Mouse (Mus musculus): ENCODE measurements around the gene Wscd1. TPM values are rescaled to one million over a fixed set of nuclear protein-coding genes. Genes with fewer than 3 reads are reported as not detected.

Gene Wscd1
- polyA plus RNA-seq, 1 experiment from 2014 or later: 58.4 TPM

- WGBS: 87% methylated on average over 7 of the region's 7 CpGs
- H3K36me3 ChIP-seq: peaks cover 16% of the 10 kb centered on the region
- no peaks in the 10 kb centered on the region for H3K9me3 ChIP-seq
- H3K9ac ChIP-seq (replicated peaks): no peak overlapping the region
- H3K4me1 ChIP-seq: peaks cover 22% of the 10 kb centered on the region; the same call in 1 of the 2 replicates
- no peak overlapping the region for H3K27ac ChIP-seq (replicated peaks)
- H3K4me2 ChIP-seq (replicated peaks): no peak overlapping the region
- H3K4me3 ChIP-seq: no peak overlapping the region
- ATAC-seq (replicated peaks): no peak
- no peaks in the 10 kb centered on the region for H3K27me3 ChIP-seq
These were observed 21.4 kb downstream of the Wscd1 start for GRCm38 (mm10) chr11:71771074-71771473.

GRCm38 (mm10) chr11:71772056-71772455, 22.3 kb downstream of the Wscd1 start:
- 44% methylated on average over 6 of the region's 6 CpGs for WGBS
- Histone ChIP-seq H3K4me1 (peaks cover 22% of the 10 kb centered on the region; the same call in 1 of the 2 replicates), H3K9ac (replicated peaks) (no peak overlapping the region), H3K9me3 (no peaks in the 10 kb centered on the region), H3K36me3 (peaks cover 21% of the 10 kb centered on the region), H3K27me3 (no peaks in the 10 kb centered on the region), H3K4me2 (replicated peaks) (no peak overlapping the region), H3K4me3 (no peak overlapping the region), H3K27ac (replicated peaks) (no peak overlapping the region)
- ATAC-seq (replicated peaks): no peak

GRCm38 (mm10) chr11:71772802-71773201, 23.1 kb downstream of the Wscd1 start:
- H3K27me3 ChIP-seq: no peaks in the 10 kb centered on the region
- H3K4me3 ChIP-seq: no peak overlapping the region
- H3K9ac ChIP-seq (replicated peaks): no peak overlapping the region
- peaks cover 21% of the 10 kb centered on the region for H3K36me3 ChIP-seq
- 26% methylated on average over 4 of the region's 4 CpGs for WGBS
- H3K4me1 ChIP-seq: peaks cover 22% of the 10 kb centered on the region; the same call in 1 of the 2 replicates
- H3K4me2 ChIP-seq (replicated peaks): no peak overlapping the region
- H3K9me3 ChIP-seq: no peaks in the 10 kb centered on the region
- no peak overlapping the region for H3K27ac ChIP-seq (replicated peaks)
- ATAC-seq (replicated peaks): no peak

GRCm38 (mm10) chr11:71773986-71774767, 24.5 kb downstream of the Wscd1 start:
- H3K36me3 ChIP-seq: peaks cover 20% of the 10 kb centered on the region
- H3K9me3 ChIP-seq: no peaks in the 10 kb centered on the region
- H3K27ac ChIP-seq (replicated peaks): 0 out of 2 replicates have a peak overlapping the region, but pooled peaks have one; percentile 6
- peaks cover 22% of the 10 kb centered on the region; the same call in 1 of the 2 replicates for H3K4me1 ChIP-seq
- 46% methylated on average over 16 of the region's 16 CpGs for WGBS
- no peak overlapping the region for H3K4me2 ChIP-seq (replicated peaks)
- ATAC-seq (replicated peaks): no peak
- no peak overlapping the region for H3K9ac ChIP-seq (replicated peaks)
- H3K27me3 ChIP-seq: no peaks in the 10 kb centered on the region
- H3K4me3 ChIP-seq: no peak overlapping the region

GRCm38 (mm10) chr11:71775056-71775455, 25.3 kb downstream of the Wscd1 start:
- Histone ChIP-seq H3K9me3 (no peaks in the 10 kb centered on the region), H3K27me3 (no peaks in the 10 kb centered on the region), H3K4me1 (peaks cover 22% of the 10 kb centered on the region), H3K27ac (replicated peaks) (no peak overlapping the region), H3K4me3 (no peak overlapping the region), H3K36me3 (peaks cover 15% of the 10 kb centered on the region), H3K9ac (replicated peaks) (no peak overlapping the region), H3K4me2 (replicated peaks) (no peak overlapping the region)
- 84% methylated on average over 6 of the region's 6 CpGs for WGBS
- ATAC-seq (replicated peaks): no peak

GRCm38 (mm10) chr11:71779642-71780041, 29.9 kb downstream of the Wscd1 start:
- WGBS: 57% methylated on average over 10 of the region's 10 CpGs
- Histone ChIP-seq H3K9ac (replicated peaks) (no peak overlapping the region), H3K9me3 (no peaks in the 10 kb centered on the region), H3K4me1 (no peaks in the 10 kb centered on the region; the same call in 1 of the 2 replicates), H3K4me2 (replicated peaks) (no peak overlapping the region), H3K27ac (replicated peaks) (0 out of 2 replicates have a peak overlapping the region, but pooled peaks have one; percentile 3), H3K27me3 (no peaks in the 10 kb centered on the region), H3K36me3 (peaks cover 10% of the 10 kb centered on the region; the same call in 1 of the 2 replicates), H3K4me3 (no peak overlapping the region)
- 0 out of 2 replicates have a peak, but pooled peaks have one; percentile 35 for ATAC-seq (replicated peaks)

GRCm38 (mm10) chr11:71781737-71782354, 32.1 kb downstream of the Wscd1 start:
- peaks cover 11% of the 10 kb centered on the region; the same call in 1 of the 2 replicates for H3K36me3 ChIP-seq
- H3K9me3 ChIP-seq: no peaks in the 10 kb centered on the region
- H3K4me3 ChIP-seq: no peak overlapping the region
- H3K27ac ChIP-seq (replicated peaks): no peak overlapping the region
- no peak overlapping the region for H3K4me2 ChIP-seq (replicated peaks)
- no peaks in the 10 kb centered on the region for H3K27me3 ChIP-seq
- H3K4me1 ChIP-seq: no peaks in the 10 kb centered on the region; the same call in 1 of the 2 replicates
- 89% methylated on average over 13 of the region's 13 CpGs for WGBS
- H3K9ac ChIP-seq (replicated peaks): no peak overlapping the region
- ATAC-seq (replicated peaks): 0 out of 2 replicates have a peak, but pooled peaks have one; percentile 29

GRCm38 (mm10) chr11:71785499-71785898, 35.8 kb downstream of the Wscd1 start:
- Histone ChIP-seq H3K4me1 (no peaks in the 10 kb centered on the region), H3K4me2 (replicated peaks) (no peak overlapping the region), H3K27me3 (no peaks in the 10 kb centered on the region), H3K27ac (replicated peaks) (no peak overlapping the region), H3K4me3 (no peak overlapping the region), H3K36me3 (peaks cover 27% of the 10 kb centered on the region), H3K9me3 (no peaks in the 10 kb centered on the region), H3K9ac (replicated peaks) (no peak overlapping the region)
- ATAC-seq (replicated peaks): no peak
- 86% methylated on average over 4 of the region's 4 CpGs for WGBS

- no peak overlapping the region for H3K9ac ChIP-seq (replicated peaks)
- H3K27me3 ChIP-seq: no peaks in the 10 kb centered on the region
- 88% methylated on average over 4 of the region's 4 CpGs for WGBS
- H3K27ac ChIP-seq (replicated peaks): no peak overlapping the region
- no peaks in the 10 kb centered on the region for H3K4me1 ChIP-seq
- no peaks in the 10 kb centered on the region for H3K9me3 ChIP-seq
- ATAC-seq (replicated peaks): no peak
- no peak overlapping the region for H3K4me3 ChIP-seq
- H3K36me3 ChIP-seq: peaks cover 27% of the 10 kb centered on the region
- H3K4me2 ChIP-seq (replicated peaks): no peak overlapping the region
These were observed 38.5 kb downstream of the Wscd1 start for GRCm38 (mm10) chr11:71788209-71788608.

- Histone ChIP-seq H3K27me3 (no peaks in the 10 kb centered on the region), H3K36me3 (peaks cover 23% of the 10 kb centered on the region), H3K4me3 (no peak overlapping the region), H3K9ac (replicated peaks) (no peak overlapping the region), H3K9me3 (no peaks in the 10 kb centered on the region), H3K27ac (replicated peaks) (no peak overlapping the region), H3K4me2 (replicated peaks) (no peak overlapping the region), H3K4me1 (peaks cover 2% of the 10 kb centered on the region; the same call in 1 of the 2 replicates)
- WGBS: 75% methylated on average over 3 of the region's 3 CpGs
- ATAC-seq (replicated peaks): no peak
These were observed 40.5 kb downstream of the Wscd1 start for GRCm38 (mm10) chr11:71790227-71790626.

GRCm38 (mm10) chr11:71799206-71799605, 49.5 kb downstream of the Wscd1 start:
- no peak overlapping the region for H3K9ac ChIP-seq (replicated peaks)
- no peaks in the 10 kb centered on the region for H3K9me3 ChIP-seq
- H3K27ac ChIP-seq (replicated peaks): no peak overlapping the region
- WGBS: 74% methylated on average over 4 of the region's 4 CpGs
- no peaks in the 10 kb centered on the region for H3K27me3 ChIP-seq
- no peak for ATAC-seq (replicated peaks)
- H3K4me3 ChIP-seq: no peak overlapping the region
- H3K36me3 ChIP-seq: no peaks in the 10 kb centered on the region
- H3K4me2 ChIP-seq (replicated peaks): no peak overlapping the region
- H3K4me1 ChIP-seq: peaks cover under 1% of the 10 kb centered on the region; the same call in 1 of the 2 replicates

- H3K4me1 ChIP-seq: no peaks in the 10 kb centered on the region
- ATAC-seq (replicated peaks): no peak
- no peaks in the 10 kb centered on the region for H3K36me3 ChIP-seq
- H3K9ac ChIP-seq (replicated peaks): no peak overlapping the region
- WGBS: 87% methylated on average over 2 of the region's 2 CpGs
- H3K4me3 ChIP-seq: no peak overlapping the region
- no peak overlapping the region for H3K27ac ChIP-seq (replicated peaks)
- no peak overlapping the region for H3K4me2 ChIP-seq (replicated peaks)
- H3K27me3 ChIP-seq: no peaks in the 10 kb centered on the region
- no peaks in the 10 kb centered on the region for H3K9me3 ChIP-seq
These were observed 58.8 kb downstream of the Wscd1 start for GRCm38 (mm10) chr11:71808521-71808920.
